Mouse (Mus musculus) left cerebral cortex, postnatal 10 days (tissue): ENCODE measurements around the gene Hs3st5. TPM values are rescaled to one million over a fixed set of nuclear protein-coding genes. Genes with fewer than 3 reads are reported as not detected.

Source experiments
- DNase-seq, 2 experiments: peaks; one replicate each; pipeline ENCODE4 v3.0.0; 2021 to 2022; ENCODE audit warnings: low spot score in 2 of 2, mixed read lengths in 1 of 2; ENCODE audit errors: extremely low spot score in 1 of 2
- intact Hi-C: fragments of 180-260 bp; cut with DNase I; formaldehyde crosslinking; loops from one replicate; pipeline ENCODE4 v1.15.1; 2025
- total RNA-seq, 2 experiments: library from RNA; stranded (reverse); gene quantifications; 2 replicates each; pipeline ENCODE4 v1.2.3; 2021

The Hs3st5 gene
- total RNA-seq, 2 experiments from 2014 or later, result 16.0 to 17.1 TPM

GRCm38 (mm10) chr10:36773595-36773994, 267.0 kb downstream of the Hs3st5 start:
- intact Hi-C loops, result no loop called here
- peak in 1 of 2 experiments; percentile 9 for DNase-seq

- DNase-seq, result peak in 1 of 2 experiments; percentile 17
- intact Hi-C loops, result no loop called here
These were observed 268.3 kb downstream of the Hs3st5 start for GRCm38 (mm10) chr10:36774898-36775297.

- no peak for DNase-seq
- intact Hi-C loops, result no loop called here
These were observed 275.0 kb downstream of the Hs3st5 start for GRCm38 (mm10) chr10:36781641-36782040.

- no peak for DNase-seq
- intact Hi-C loops, result no loop called here
These were observed 280.4 kb downstream of the Hs3st5 start for GRCm38 (mm10) chr10:36786970-36787369.

- intact Hi-C loops, result no loop called here
- no peak for DNase-seq
These were observed 285.2 kb downstream of the Hs3st5 start for GRCm38 (mm10) chr10:36791771-36792170.

- DNase-seq, result no peak
- intact Hi-C loops, result no loop called here
These were observed 288.7 kb downstream of the Hs3st5 start for GRCm38 (mm10) chr10:36795311-36795710.

- intact Hi-C loops, result no loop called here
- no peak for DNase-seq
These were observed 294.4 kb downstream of the Hs3st5 start for GRCm38 (mm10) chr10:36800925-36801482.

- no peak for DNase-seq
- intact Hi-C loops, result no loop called here
These were observed 297.1 kb downstream of the Hs3st5 start for GRCm38 (mm10) chr10:36803705-36804104.

- no peak for DNase-seq
- intact Hi-C loops, result no loop called here
These were observed 298.7 kb downstream of the Hs3st5 start for GRCm38 (mm10) chr10:36805265-36805664.

- intact Hi-C loops, result no loop called here
- DNase-seq, result no peak
These were observed 299.2 kb downstream of the Hs3st5 start for GRCm38 (mm10) chr10:36805788-36806187.

- DNase-seq, result no peak
- intact Hi-C loops, result no loop called here
These were observed 300.4 kb downstream of the Hs3st5 start for GRCm38 (mm10) chr10:36807007-36807406.

- intact Hi-C loops, result no loop called here
- no peak for DNase-seq
These were observed 312.3 kb downstream of the Hs3st5 start for GRCm38 (mm10) chr10:36818867-36819266.

- intact Hi-C loops, result no loop called here
These were observed 322.5 kb downstream of the Hs3st5 start for GRCm38 (mm10) chr10:36829079-36829478.

GRCm38 (mm10) chr10:36832204-36832603, 325.6 kb downstream of the Hs3st5 start:
- intact Hi-C loops, result no loop called here

More at GRCm38 (mm10) chr10:36829079-36829478, 322.5 kb downstream of the Hs3st5 start:
- DNase-seq, result no peak

GRCm38 (mm10) chr10:36834224-36834623, 327.6 kb downstream of the Hs3st5 start:
- intact Hi-C loops, result no loop called here
- peak in 1 of 2 experiments; percentile 33 for DNase-seq

More at GRCm38 (mm10) chr10:36832204-36832603, 325.6 kb downstream of the Hs3st5 start:
- no peak for DNase-seq

GRCm38 (mm10) chr10:36835836-36836516, 329.4 kb downstream of the Hs3st5 start:
- no peak for DNase-seq
- intact Hi-C loops, result no loop called here

GRCm38 (mm10) chr10:36850231-36850630, 343.6 kb downstream of the Hs3st5 start:
- intact Hi-C loops, result no loop called here
- DNase-seq, result no peak

- intact Hi-C loops, result no loop called here
- no peak for DNase-seq
These were observed 355.7 kb downstream of the Hs3st5 start for GRCm38 (mm10) chr10:36862127-36862895.
